Mouse (Mus musculus) liver, embryonic 14.5 days (tissue): ENCODE data around the gene Npat.

ENCODE experiments used
- CTCF ChIP-seq: IDR thresholded peaks from 2 replicates; pipeline ENCODE4 v1.5.1; 2016; ENCODE audit warnings: antibody characterized with exemption, low read depth, control low read depth
- EP300 ChIP-seq: IDR thresholded peaks from 2 replicates; pipeline ENCODE4 v1.6.1; 2016; ENCODE audit warnings: antibody characterized with exemption, low read depth

DNA sequence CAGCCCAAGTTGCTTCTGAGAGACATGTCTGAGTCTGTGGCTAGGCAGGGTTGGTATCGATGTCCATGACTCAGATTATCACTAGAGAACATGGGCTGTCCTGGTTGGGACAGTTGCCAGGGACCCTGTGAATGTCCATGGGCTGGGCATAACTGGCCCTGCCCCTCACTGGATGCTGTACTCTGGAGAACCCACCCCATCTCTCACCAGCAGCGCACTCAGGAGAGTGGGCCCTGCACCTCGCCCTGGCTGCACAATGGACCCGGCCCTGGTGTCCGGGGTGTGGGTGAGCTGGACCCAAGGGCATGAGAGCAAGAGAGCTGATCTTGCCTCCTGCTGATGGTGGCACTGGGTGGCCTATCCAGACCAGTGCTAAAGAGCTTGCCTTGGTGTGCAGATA is 68.1 kb downstream of the Npat start:
- TF ChIP-seq EP300 (no peak), CTCF (no peak)
